Mouse (Mus musculus) forebrain, embryonic 16.5 days (tissue): ENCODE results near the gene AW549877. TPM values are rescaled to one million over a fixed set of nuclear protein-coding genes. Genes with fewer than 3 reads are reported as not detected.
A peak's percentile ranks its signal among the peaks of the same experiment; 100 is the strongest.

Source experiments
- ATAC-seq: fragments of 200-750 bp; cut with Nextera tagmentation; 2 replicates; pipeline ENCODE4 v1.8.0; 2017; ENCODE audit warnings: mild to moderate bottlenecking, moderate library complexity
- H3K27ac ChIP-seq: fragments of 300-500 bp; sonication (generic); 2 replicates; pipeline ENCODE4 v1.5.1; 2014; ENCODE audit warnings: low read length, control low read depth
- H3K27me3 ChIP-seq: fragments of 300-500 bp; sonication (generic); replicated peaks from 2 replicates; pipeline ENCODE4 v1.6.1; 2014; ENCODE audit warnings: low read length; ENCODE audit not compliant: control insufficient read depth, insufficient read depth
- H3K36me3 ChIP-seq: fragments of 300-500 bp; sonication (generic); 2 replicates; pipeline ENCODE4 v1.6.1; 2014; ENCODE audit not compliant: control insufficient read depth, insufficient read depth
- H3K4me1 ChIP-seq: fragments of 300-500 bp; sonication (generic); replicated peaks from 2 replicates; pipeline ENCODE4 v1.6.1; 2014; ENCODE audit warnings: low read length; ENCODE audit not compliant: control insufficient read depth, insufficient read depth
- H3K4me2 ChIP-seq: fragments of 300-500 bp; sonication (generic); 2 replicates; pipeline ENCODE4 v1.6.1; 2014; ENCODE audit warnings: mild to moderate bottlenecking, low read length, control low read depth
- H3K4me3 ChIP-seq: fragments of 300-500 bp; sonication (generic); replicated peaks from 2 replicates; pipeline ENCODE4 v1.5.1; 2014; ENCODE audit warnings: mild to moderate bottlenecking, low read length, control low read depth
- H3K9ac ChIP-seq: fragments of 300-500 bp; sonication (generic); replicated peaks from 2 replicates; pipeline ENCODE4 v1.6.1; 2014; ENCODE audit warnings: low read depth, low read length, control low read depth
- H3K9me3 ChIP-seq: fragments of 300-500 bp; sonication (generic); 2 replicates; pipeline ENCODE4 v1.6.1; 2016; ENCODE audit warnings: low read length; ENCODE audit not compliant: control insufficient read depth
- WGBS: fragments of 180-500 bp; shearing (Covaris S2); extraction: QIAGEN DNeasy Blood & Tissue Kit; methylation state at CpG from one replicate; pipeline ENCODE4 v1.1.7; 2014; 5-methylcytosine and 5-hydroxymethylcytosine counted together
- polyA plus RNA-seq: library from polyadenylated mRNA; unstranded; fragments of >200 nt; fragmentation: Nextera tagmentation; extraction: Ambion mirVana; gene quantifications from 2 replicates; pipeline ENCODE4 v1.2.1, GENCODE M21; 2015

AW549877 gene
- 34.6 and 41.7 TPM in 2 replicates for polyA plus RNA-seq

DNA sequence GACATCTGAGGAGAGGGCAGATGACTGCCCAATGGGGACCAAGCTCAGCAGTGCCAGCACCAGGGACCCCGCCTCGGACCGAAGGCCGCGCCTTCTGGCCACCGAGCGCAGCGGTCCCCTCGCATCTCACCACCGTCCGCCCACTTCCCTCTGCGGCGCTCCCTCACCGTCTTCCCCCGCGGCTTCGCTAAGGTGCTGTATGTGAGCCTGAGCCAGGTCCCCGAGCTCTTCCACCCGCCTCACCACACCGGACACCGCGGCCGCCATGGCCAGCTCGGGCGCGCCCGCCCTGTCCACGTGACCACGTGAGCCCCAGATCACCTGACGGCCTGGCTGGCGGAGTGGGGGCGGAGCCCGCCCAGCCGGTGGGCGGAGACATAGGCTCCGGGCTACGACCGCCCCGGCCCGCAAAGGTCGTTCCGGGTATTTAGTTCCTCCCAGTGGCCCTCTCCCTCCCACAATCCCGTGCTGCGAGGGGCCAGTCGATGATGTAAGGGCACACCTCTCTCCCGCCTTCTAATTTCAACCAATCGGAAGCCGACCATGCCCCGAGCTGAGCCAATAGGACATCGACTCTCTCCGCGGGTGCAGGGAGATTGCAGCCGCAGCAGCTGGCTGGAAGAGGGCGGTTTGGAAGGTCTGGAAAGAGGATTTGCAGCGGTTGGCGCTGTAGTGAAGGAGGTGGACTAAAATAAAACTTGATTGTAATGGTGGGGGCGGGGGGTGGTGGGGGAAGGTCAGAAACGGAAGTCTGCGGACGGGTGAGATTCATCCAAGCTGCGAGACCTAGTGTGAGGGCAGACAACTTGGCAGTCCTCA, at the start of gene AW549877:
Gene AW549877 (minus strand): TSS at position 297 of the 819 bp plus-strand sequence.
- Histone ChIP-seq H3K4me3 (peak within 1 kb of the TSS; percentile 93), H3K36me3 (peaks cover 9% of the 10 kb centered on the region), H3K27me3 (no peaks in the 10 kb centered on the region), H3K9me3 (no peaks in the 10 kb centered on the region), H3K4me1 (peaks cover 8% of the 10 kb centered on the region), H3K27ac (peak within 1 kb of the TSS; percentile 92), H3K9ac (peak within 1 kb of the TSS; percentile 90), H3K4me2 (peak within 1 kb of the TSS; percentile 66)
- ATAC-seq: peak; percentile 99
- WGBS: under 1% methylated on average over 60 of the region's 61 CpGs

DNA sequence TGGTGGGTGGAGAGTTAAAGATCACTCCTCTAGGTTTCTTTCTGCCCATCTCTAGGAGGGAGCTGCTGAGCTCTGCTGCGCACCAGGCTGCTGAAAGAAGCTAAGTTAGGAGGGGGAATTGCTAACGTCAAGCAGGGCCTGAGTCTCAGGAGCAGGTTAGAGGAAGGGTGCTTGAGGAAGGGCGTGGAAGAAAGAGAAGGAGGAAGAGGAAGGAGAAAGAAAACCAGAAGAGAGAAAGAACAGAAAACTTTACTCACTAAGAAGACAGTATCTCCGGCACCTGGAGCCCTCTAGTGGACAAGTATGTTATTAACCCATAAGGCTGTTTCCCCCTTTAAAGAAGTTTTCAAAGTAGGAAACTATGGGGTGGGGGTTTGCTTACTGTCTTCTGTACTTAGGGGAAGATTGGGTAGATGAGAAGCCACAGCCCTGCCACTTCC, 47.5 kb upstream of the AW549877 start:
- Histone ChIP-seq H3K27ac (no peak overlapping the region), H3K27me3 (no peaks in the 10 kb centered on the region), H3K4me3 (no peak overlapping the region), H3K4me1 (no peaks in the 10 kb centered on the region), H3K9me3 (no peaks in the 10 kb centered on the region), H3K36me3 (peaks cover 13% of the 10 kb centered on the region), H3K4me2 (no peak overlapping the region), H3K9ac (no peak overlapping the region)
- ATAC-seq: peak; percentile 38
- WGBS: 25% methylated on average over 4 of the region's 4 CpGs

- WGBS: 64% methylated on average over 3 of the region's 3 CpGs
- no peaks in the 10 kb centered on the region for H3K4me1 ChIP-seq
Observed at GRCm38 (mm10) chr15:4042423-4042822, 46.9 kb upstream of the AW549877 start.

GRCm38 (mm10) chr15:4033168-4034004, 37.8 kb upstream of the AW549877 start:
- no peak overlapping the region for H3K4me3 ChIP-seq
- no peak overlapping the region for H3K27ac ChIP-seq
- H3K36me3 ChIP-seq: peaks cover 8% of the 10 kb centered on the region
- peaks cover 3% of the 10 kb centered on the region; the same call in 1 of the 2 replicates for H3K9me3 ChIP-seq
- no peak overlapping the region for H3K4me2 ChIP-seq
- no peak overlapping the region for H3K9ac ChIP-seq
- H3K4me1 ChIP-seq: peaks cover 1% of the 10 kb centered on the region
- 80% methylated on average over 3 of the region's 3 CpGs for WGBS
- ATAC-seq: no peak
- H3K27me3 ChIP-seq: no peaks in the 10 kb centered on the region

More at GRCm38 (mm10) chr15:4042423-4042822, 46.9 kb upstream of the AW549877 start:
- ATAC-seq: no peak
- H3K9me3 ChIP-seq: no peaks in the 10 kb centered on the region
- no peak overlapping the region for H3K27ac ChIP-seq
- H3K9ac ChIP-seq: no peak overlapping the region
- no peak overlapping the region for H3K4me2 ChIP-seq
- no peak overlapping the region for H3K4me3 ChIP-seq
- H3K36me3 ChIP-seq: peaks cover 16% of the 10 kb centered on the region
- no peaks in the 10 kb centered on the region for H3K27me3 ChIP-seq

- no peak for ATAC-seq
- Histone ChIP-seq H3K27me3 (no peaks in the 10 kb centered on the region), H3K27ac (no peak overlapping the region), H3K9me3 (no peaks in the 10 kb centered on the region), H3K9ac (no peak overlapping the region), H3K36me3 (no peaks in the 10 kb centered on the region), H3K4me1 (peaks cover 16% of the 10 kb centered on the region), H3K4me3 (no peak overlapping the region), H3K4me2 (no peak overlapping the region)
Observed at GRCm38 (mm10) chr15:4028960-4029359, 33.4 kb upstream of the AW549877 start.

- no peaks in the 10 kb centered on the region for H3K36me3 ChIP-seq
- 71% methylated on average over 6 of the region's 6 CpGs for WGBS
- H3K27ac ChIP-seq: no peak overlapping the region
- no peak for ATAC-seq
- H3K4me1 ChIP-seq: peaks cover 16% of the 10 kb centered on the region
- no peaks in the 10 kb centered on the region for H3K9me3 ChIP-seq
- H3K27me3 ChIP-seq: no peaks in the 10 kb centered on the region
- H3K4me3 ChIP-seq: no peak overlapping the region
- no peak overlapping the region for H3K9ac ChIP-seq
- no peak overlapping the region for H3K4me2 ChIP-seq
Observed at GRCm38 (mm10) chr15:4028411-4028700, 32.8 kb upstream of the AW549877 start.

DNA sequence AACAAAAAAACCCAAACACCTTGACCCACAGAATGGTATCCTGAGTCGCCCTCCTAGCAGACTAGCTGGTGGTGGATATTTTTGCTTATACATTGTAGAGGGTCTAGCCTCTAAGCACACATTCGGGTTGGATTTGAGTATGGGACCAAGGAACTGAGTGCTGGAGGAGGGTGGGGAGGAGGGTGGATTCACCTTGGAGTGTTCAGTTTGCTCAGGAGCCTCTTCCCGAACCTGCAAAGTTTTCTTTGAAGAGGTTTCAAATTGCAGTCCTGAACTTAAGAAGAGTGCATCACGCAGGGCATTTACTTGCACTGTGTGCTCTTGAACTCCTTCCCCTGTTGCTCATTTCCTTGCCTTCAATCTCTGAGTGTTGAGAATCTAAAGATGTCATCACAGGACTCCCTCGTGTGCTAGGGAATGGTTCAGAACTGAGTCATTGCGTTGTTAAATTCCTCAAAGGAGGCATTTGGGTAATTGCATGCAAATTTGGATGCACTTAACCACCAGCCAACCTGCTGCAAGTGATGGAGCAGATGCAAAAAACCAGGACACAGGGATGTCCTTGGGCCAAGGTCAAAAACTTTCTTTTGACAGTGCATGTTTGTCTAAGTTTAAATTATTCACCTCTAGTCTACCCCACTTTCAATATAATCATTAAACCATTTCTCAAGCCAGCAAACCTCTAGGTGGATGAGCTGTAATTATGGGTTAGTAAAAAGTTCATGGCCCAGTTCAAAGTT, 32.3 kb upstream of the AW549877 start:
- H3K4me2 ChIP-seq: peak overlapping the region; percentile 60
- H3K9me3 ChIP-seq: no peaks in the 10 kb centered on the region
- peak overlapping the region; percentile 91 for H3K9ac ChIP-seq
- peaks cover 16% of the 10 kb centered on the region for H3K4me1 ChIP-seq
- H3K27ac ChIP-seq: no peak overlapping the region; the same call in 1 of the 2 replicates
- WGBS: 4% methylated on average over 6 of the region's 6 CpGs
- no peak for ATAC-seq
- no peaks in the 10 kb centered on the region for H3K36me3 ChIP-seq
- peak overlapping the region; percentile 93 for H3K4me3 ChIP-seq
- H3K27me3 ChIP-seq: no peaks in the 10 kb centered on the region

GRCm38 (mm10) chr15:4026831-4027584, 31.5 kb upstream of the AW549877 start:
- H3K27ac ChIP-seq: peak overlapping the region; percentile 98
- H3K4me3 ChIP-seq: peak overlapping the region; percentile 93
- peaks cover 16% of the 10 kb centered on the region for H3K4me1 ChIP-seq
- no peaks in the 10 kb centered on the region for H3K27me3 ChIP-seq
- H3K4me2 ChIP-seq: peak overlapping the region; percentile 60
- peak overlapping the region; percentile 91 for H3K9ac ChIP-seq
- no peaks in the 10 kb centered on the region for H3K9me3 ChIP-seq
- WGBS: under 1% methylated on average over 65 of the region's 65 CpGs
- peak; percentile 75 for ATAC-seq
- no peaks in the 10 kb centered on the region for H3K36me3 ChIP-seq
